Mouse (Mus musculus) right cerebral cortex, postnatal 14 days (tissue): ENCODE measurements around the gene Grin2b.

Experiments
- DNase-seq: peaks from one replicate; pipeline ENCODE4 v3.0.0; 2022

The Grin2b gene

GRCm38 (mm10) chr6:136096269-136096668 lies 77.0 kb downstream of the Grin2b start:
- no peak for DNase-seq

GRCm38 (mm10) chr6:136079991-136080734 lies 93.1 kb downstream of the Grin2b start:
- no peak for DNase-seq

- no peak for DNase-seq
Observed at GRCm38 (mm10) chr6:136072326-136073054, 100.8 kb downstream of the Grin2b start.

- no peak for DNase-seq
Observed at GRCm38 (mm10) chr6:136070101-136070500, 103.2 kb downstream of the Grin2b start.

GRCm38 (mm10) chr6:136053346-136053745 lies 120.0 kb downstream of the Grin2b start:
- no peak for DNase-seq

- DNase-seq: no peak
Observed at GRCm38 (mm10) chr6:136050346-136050745, 123.0 kb downstream of the Grin2b start.

GRCm38 (mm10) chr6:136048084-136048483 lies 125.2 kb downstream of the Grin2b start:
- DNase-seq: no peak

GRCm38 (mm10) chr6:136046091-136046490 lies 127.2 kb downstream of the Grin2b start:
- DNase-seq: no peak

GRCm38 (mm10) chr6:136044461-136044860 lies 128.8 kb downstream of the Grin2b start:
- no peak for DNase-seq

GRCm38 (mm10) chr6:136042375-136042774 lies 130.9 kb downstream of the Grin2b start:
- DNase-seq: no peak

GRCm38 (mm10) chr6:136041821-136042220 lies 131.5 kb downstream of the Grin2b start:
- DNase-seq: no peak

- no peak for DNase-seq
Observed at GRCm38 (mm10) chr6:136040931-136041330, 132.4 kb downstream of the Grin2b start.

- no peak for DNase-seq
Observed at GRCm38 (mm10) chr6:136029235-136029939, 143.9 kb downstream of the Grin2b start.

- DNase-seq: no peak
Observed at GRCm38 (mm10) chr6:136026936-136027335, 146.4 kb downstream of the Grin2b start.

- no peak for DNase-seq
Observed at GRCm38 (mm10) chr6:136025801-136026200, 147.5 kb downstream of the Grin2b start.

GRCm38 (mm10) chr6:136020460-136020859 lies 152.9 kb downstream of the Grin2b start:
- DNase-seq: no peak

GRCm38 (mm10) chr6:136018962-136019361 lies 154.3 kb downstream of the Grin2b start:
- no peak for DNase-seq

- DNase-seq: no peak
Observed at GRCm38 (mm10) chr6:136013556-136014380, 159.5 kb downstream of the Grin2b start.

GRCm38 (mm10) chr6:136011533-136011932 lies 161.8 kb downstream of the Grin2b start:
- DNase-seq: no peak

GRCm38 (mm10) chr6:136011038-136011311 lies 162.3 kb downstream of the Grin2b start:
- DNase-seq: no peak

GRCm38 (mm10) chr6:136010290-136011037 lies 162.8 kb downstream of the Grin2b start:
- DNase-seq: peak; percentile 35

GRCm38 (mm10) chr6:136008120-136008519 lies 165.2 kb downstream of the Grin2b start:
- DNase-seq: no peak
